Mouse (Mus musculus): ENCODE results near the gene Oscar.
"Not testable (repeated sequence)": the region's sequence is repeated elsewhere in the genome, so short reads cannot be mapped to it uniquely, and the experiment has no call there.

Oscar gene

DNA sequence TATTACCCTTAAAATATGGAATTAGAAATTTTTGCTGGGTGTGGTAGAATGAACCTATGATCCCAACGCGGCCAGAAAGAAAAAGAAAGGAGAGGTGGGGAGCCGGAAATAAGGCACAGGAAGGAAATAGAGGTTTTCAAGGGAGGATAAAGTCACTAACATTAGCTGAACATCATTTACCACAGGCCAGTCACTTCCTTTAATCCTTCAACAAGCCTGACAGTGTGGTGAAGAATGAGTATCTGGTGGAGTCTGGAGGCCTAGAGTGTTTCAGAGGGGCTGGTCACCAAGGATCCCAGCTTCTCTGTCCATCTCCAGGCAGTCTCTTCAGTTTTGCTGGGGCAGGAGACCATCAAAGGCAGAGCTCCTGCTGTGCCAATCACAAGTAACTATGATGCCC is 5.5 kb downstream of the Oscar start:
- no peak for DNase-seq (ENCODE audit: extremely low spot score, low spot score)

DNA sequence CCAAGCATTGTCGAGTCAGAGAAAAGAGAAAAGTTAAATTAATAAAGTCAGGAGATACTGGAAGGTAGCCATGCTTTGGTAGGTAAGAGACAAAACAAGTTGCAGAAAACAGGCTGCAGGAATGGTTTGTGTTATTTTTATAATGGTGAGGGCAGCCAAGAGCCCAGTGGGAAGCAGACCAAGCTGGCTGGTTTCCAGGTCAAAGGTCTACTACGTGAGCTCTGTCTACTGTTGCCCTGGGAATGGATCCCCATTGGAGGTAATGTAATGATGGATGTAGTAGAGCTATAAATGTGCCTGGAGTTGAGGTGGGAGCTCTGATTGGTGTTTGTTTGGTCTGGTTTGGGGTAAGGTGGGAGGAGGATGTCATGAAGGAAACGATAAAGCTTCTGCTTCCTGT is 6.9 kb downstream of the Oscar start:
- DNase-seq (ENCODE audit: extremely low spot score, low spot score), result no peak

DNA sequence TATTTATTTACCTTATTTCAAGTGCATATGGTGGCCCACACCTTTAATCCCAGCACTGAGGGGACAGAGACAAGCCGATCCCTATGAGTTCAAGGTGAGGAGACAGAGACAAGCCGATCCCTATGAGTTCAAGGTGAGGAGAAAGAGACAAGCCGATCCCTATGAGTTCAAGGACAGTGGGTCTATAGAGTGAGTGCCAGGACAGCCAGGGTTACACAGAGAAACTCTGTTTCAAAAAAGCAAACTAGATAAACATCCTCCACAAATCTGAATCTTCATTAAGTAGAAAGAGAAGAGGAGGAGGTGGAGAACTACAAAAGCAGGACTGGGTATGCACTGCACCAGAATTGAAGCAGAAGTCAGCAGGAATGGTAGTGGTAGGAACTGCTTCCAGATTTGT is 7.3 kb downstream of the Oscar start:
- no peak for DNase-seq (ENCODE audit: extremely low spot score, low spot score)

DNA sequence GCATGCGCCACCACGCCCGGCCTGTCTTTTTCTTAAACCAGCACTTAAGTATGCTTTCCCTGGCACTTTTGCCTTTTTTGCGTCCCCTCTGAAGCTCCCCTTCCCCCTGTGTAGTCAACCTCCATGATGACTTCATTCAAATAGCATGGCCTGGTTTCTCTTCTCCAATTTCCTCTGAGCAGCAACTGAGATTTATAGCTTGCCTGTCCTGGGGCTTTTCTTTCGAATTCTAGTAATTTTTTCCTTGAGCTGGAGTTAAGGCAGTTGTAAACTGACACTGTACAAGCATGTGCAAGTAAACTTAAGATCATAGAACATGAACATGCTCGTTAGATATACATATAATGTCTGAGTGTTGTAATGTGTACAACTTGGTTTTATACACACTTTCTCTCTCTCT is 8.6 kb downstream of the Oscar start:
- no peak for DNase-seq (ENCODE audit: extremely low spot score, low spot score)

DNA sequence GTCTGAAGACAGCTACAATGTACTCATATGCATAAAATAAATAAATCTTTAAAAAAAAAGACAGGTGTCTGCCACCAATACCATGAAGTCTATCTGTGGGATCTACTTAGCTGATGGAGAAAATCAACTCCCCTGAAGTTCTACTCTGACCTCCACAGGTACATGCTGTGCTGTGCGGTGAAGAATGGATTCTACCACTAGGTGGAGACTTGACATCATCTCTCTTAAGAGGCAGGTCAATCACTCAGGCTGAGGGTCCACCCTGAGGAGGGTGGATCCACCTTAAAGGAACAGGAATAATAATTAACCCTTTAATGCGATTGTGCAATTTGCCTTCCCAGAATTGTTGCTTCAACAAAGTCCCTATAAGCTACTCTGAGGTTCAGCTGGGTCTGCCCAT is 9.2 kb downstream of the Oscar start:
- no peak for DNase-seq (ENCODE audit: extremely low spot score, low spot score)

DNA sequence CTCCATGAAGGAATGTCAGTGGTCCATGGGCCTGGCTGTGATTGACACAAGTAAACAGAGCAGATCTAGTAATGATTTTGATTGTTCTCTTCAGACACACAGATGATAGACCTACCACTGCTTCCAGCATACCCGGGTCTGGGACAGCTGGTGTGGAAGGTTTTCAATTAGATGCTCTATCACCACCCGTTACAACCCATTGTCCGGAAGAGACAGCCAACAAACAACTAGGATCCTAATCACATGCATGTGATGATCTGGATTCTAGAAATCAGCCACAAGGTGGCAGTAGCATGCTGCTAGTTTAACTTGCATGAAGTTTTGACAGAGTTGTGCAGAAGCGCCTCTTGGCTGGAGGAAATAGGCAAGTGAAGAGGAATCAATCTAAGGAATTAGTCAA is 14.8 kb downstream of the Oscar start:
- peak; percentile 51 for DNase-seq (ENCODE audit: extremely low spot score, low spot score)

DNA sequence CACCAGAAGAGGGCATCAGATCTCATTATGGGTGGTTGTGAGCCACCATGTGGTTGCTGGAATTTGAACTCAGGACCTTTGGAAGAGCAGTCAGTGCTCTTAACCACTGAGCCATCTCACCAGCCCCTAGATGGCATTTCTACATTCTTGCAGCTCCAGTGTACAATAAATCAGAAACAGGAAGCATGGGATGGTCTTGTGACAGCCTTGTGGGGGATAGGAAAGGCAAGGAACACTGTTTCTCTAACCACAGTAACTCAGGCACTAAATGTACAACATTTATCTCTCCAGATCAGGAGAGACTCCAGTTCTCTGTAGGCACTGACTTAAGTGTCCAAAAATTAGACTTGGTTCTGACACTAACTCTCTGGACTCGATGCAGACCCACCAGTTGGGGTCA is 18.2 kb downstream of the Oscar start:
- not testable (repeated sequence) for DNase-seq (ENCODE audit: extremely low spot score, low spot score)

DNA sequence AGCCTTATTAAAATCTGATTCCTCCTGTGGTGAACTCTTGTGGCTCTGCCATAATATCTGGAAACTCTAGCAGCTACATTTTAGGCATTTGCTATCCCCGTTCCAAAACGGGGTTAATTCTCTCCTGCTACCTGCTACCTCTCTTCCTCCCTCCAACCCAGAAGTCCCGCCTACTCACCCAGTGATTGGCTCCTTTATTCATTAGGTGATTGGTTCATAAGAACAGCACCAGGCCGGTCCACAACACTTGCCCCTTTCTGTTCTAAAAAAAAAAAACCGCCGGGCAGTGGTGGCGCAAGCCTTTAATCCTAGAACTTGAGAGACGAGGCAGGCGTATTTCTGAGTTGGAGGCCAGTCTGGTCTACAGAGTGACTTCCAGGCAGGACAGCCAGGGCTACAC is 20.8 kb downstream of the Oscar start:
- no peak for DNase-seq (ENCODE audit: extremely low spot score, low spot score)

DNA sequence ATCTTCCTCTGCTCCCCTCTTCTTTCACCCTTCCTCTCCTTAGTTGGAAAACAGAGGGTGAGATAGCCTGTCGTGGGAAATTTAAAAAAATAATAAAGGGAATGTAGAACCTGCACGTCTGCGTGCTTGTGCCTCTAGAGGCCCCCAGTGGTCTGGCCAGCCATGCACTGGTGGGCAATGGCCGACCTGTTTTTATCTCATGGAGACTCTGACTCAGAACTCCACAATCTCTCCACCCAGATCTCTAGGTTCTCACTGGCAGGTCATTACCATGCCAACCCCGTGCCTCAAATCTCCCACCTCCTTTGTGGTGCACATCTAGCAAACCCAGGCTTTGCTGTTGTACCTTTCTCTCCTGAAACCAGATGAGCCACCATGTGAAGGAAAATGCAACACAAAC is 21.3 kb downstream of the Oscar start:
- no peak for DNase-seq (ENCODE audit: extremely low spot score, low spot score)

DNA sequence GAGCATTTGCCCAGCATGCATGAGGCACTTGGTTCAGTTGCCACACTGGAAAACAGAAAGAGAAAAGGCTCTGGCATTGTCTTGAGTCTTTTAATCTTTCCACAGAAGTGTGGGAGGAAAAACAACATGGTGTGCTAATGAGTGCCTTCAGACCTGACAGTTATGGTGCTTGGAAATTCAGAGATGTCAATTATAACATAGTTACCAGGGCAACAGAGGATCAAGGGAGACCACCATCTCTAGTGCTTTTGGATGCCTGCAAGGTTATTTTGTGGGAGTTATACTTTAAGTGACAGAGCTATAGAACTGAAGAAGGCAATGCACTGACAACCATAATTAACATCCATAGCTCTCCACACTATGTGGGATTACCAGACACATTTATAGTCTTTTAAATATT is 22.1 kb downstream of the Oscar start:
- no peak for DNase-seq (ENCODE audit: extremely low spot score, low spot score)

DNA sequence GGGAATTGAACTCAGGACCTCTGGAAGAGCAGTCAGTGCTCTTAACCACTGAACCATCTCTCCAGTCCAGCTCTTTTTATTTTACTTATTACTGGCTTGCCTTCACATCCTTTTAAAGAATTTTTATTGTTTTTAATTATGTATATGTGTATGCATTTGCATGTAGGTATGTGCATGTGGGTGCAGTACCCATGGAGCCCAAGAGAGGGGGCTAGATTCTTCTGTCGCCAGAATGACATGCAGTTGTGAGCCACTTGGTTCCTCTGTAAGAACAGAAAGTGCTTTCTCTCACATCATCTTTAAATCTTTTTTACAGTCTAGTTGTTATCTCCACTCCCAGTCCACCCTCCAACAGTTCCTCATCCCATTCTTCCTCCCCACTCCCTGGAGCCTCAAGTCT is 24.4 kb downstream of the Oscar start:
- no peak for DNase-seq (ENCODE audit: extremely low spot score, low spot score)

DNA sequence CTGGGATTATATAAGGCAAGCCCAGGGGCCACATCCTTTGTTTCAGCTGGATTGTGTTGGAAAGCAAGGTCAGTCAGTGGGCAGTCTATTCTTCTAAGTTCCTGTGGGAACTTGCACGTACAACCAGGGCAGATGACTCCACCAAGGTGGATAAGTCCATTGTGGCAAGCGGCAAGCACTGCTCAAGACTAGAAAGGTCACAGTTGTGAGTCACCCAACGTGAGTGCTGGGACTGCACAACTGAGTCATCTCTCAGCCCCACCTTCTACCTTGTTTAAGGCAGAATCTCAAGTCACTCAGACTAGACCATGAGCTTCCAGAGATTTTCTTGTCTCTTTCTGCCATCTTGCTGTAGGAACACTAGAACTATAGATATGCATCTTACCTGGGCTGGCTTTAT is 25.4 kb downstream of the Oscar start:
- no peak for DNase-seq (ENCODE audit: extremely low spot score, low spot score)

DNA sequence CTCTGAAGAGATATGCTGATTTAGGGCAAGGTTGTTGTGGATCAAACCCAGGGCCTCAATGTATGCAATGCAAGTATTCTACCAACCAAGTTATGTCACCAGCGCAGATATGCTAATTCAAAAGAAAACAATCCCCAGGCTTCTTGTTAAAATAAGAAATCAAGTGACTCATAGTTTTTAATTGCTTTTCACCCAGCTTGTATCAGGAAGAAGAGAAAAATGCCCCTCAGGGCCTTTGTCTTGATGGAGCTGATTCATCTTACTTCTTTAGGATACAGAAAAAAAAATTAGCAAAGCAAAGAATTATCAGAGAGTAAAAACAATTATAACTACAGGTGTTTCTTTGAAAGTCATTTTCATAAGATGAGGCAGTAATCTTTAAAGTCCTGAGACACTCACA is 28.7 kb downstream of the Oscar start:
- no peak for DNase-seq (ENCODE audit: extremely low spot score, low spot score)

DNA sequence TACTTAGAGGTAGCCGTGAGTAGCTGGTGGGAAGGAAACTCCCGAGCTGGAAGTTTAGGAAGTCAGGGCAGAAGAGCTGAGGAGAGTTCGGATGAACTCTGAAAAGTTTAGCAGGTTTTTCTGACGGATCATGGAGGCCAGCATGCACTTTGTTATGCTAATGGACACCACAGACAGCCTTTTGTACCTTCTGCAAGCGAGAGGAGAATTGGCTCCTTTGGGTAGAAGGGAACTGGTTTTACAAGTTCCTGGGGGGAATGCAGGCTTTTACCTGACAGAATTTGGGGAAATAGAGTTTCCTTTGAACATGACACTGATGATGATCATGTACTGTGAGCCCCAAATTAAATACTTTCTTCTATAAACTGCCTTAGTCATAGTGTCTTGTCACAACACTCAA is 29.7 kb downstream of the Oscar start:
- no peak for DNase-seq (ENCODE audit: extremely low spot score, low spot score)

DNA sequence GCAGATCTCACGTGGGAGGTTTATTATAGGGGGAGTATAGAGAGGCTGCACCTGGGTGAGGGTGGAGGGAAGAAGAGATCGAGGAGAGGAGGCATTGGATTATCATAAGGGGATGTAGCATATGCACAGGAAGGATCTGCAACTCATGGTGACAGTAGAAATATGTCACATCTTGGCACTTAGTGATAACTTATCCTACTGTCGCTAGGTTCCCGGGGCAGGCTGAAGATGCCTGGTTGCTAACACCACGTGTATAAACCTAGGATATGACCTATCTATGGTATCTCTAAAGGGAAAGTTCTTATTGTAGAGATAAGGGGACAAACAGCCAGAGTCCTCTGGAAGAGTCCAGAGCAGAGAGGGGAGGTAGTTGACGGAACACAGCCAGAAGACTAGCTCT is 30.2 kb downstream of the Oscar start:
- DNase-seq (ENCODE audit: extremely low spot score, low spot score), result no peak

DNA sequence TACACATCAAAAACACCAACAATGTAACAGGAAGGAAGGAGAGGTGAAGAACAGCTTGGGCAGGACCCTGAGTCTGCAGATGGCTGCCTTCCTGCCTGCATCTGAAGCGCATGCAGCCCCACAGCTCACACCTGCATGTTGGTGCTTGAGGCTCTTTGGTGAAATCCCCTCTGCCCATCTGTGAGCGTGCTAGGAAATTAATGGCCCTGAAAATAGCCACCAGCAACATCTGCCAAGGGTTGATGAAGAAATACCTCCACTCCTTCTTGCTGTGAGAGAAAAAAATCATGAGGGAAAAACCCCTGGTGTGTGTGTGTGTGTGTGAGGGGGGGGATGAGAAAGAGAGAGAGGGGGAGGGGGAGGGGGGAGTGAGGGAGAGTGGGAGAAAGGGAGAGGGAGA is 35.9 kb downstream of the Oscar start:
- no peak for DNase-seq (ENCODE audit: extremely low spot score, low spot score)

DNA sequence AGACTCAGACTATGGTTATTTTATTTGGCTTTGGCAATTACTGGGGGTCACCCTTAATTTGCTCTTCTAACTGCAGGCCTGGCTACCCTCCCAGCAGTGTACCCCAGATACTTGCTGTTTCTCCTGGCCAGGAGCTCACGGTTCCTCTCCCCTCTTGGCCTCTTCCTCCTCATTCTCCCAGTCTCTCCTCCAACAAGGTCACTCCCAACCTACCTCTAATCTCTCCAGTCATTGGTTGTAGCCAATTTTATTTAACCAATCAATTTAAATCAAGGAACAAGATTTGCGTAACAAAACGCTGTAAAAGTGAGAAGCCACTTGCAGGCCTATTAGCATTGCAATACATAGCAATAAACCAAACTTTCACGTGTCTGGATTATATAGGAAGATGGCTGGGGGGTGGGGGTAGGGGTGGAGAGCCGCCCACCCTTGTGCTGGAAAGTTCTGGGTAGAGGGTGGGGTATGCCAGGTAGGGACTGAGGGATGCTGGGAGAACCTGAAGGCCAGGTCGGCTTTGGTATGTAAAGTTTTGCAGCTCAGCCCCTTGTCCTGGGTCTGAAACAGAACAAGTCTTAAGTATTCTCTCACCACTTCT is 36.9 kb downstream of the Oscar start:
- DNase-seq (ENCODE audit: extremely low spot score, low spot score), result no peak

DNA sequence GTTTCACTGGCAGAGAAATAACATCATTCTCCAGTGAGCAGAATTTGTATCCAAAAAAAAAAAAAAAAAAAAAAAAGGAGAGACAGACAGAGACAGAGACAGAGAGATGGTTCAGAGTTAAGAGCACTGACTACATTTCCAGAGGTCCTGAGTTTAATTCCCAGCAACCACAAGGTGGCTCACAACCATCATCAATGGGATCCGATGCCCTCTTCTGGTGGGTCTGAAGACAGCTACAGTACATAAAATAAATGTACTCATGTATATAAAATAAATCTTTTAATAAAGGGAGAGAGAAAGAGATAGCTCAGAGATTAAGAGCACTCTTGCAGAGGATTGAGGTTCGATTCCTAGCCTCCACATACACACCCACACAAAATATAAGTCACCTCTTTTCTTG is 37.8 kb downstream of the Oscar start:
- no peak for DNase-seq (ENCODE audit: extremely low spot score, low spot score)

DNA sequence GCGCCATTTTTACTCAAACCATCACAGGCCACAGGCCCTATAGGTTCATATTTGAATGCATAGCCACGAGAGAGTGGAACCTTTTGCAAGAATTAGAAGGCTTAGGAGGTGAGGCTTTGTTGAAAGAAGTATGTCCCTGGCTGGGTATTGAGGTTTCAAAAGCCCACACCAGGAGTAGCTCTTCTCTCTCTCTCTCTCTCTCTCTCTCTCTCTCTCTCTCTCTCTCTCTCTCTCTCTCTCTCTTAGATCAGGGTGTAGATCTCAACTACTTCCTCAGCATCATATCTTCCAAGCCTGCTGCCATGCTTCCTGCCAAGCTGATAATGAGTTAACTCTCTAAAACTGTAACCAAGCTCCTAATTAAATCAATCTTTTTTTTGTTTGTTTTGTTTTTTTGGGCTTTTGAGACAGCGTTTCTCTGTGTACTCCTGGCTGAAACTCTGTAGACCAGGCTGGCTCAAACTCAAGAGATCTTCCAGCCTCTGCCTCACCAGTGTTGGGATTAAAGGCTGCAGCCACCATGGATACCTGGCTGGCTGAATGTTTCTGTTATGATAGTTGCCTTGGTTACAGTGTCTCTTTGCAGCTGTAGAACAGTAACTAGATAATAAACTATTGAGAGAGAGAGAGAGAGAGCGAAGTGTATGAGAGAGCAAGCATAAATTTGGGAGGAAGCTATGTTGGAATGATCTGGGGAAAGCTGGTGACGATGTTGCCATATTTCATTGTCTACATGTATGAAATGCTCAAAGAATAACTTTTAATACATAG is 39.4 kb downstream of the Oscar start:
- DNase-seq (ENCODE audit: extremely low spot score, low spot score), result no peak

DNA sequence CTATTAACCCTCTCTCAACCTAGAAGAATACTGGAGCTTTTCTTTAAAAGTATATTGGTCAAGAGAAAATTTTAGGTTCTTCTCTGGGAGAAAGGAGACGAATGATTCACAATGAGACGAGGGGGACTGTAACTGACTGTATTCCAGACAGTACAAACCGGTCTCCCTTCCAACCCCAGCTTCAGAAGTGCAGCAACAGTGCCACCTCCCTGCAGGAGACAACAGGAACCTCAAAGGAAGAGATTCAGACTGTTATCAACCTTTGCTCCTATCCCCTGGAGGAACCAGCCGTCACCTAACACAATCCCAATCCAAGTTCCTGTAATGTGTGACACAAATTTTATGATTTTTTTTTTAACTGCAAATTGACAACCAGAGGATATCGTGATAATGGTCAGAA is 41.7 kb downstream of the Oscar start:
- DNase-seq (ENCODE audit: extremely low spot score, low spot score), result no peak

DNA sequence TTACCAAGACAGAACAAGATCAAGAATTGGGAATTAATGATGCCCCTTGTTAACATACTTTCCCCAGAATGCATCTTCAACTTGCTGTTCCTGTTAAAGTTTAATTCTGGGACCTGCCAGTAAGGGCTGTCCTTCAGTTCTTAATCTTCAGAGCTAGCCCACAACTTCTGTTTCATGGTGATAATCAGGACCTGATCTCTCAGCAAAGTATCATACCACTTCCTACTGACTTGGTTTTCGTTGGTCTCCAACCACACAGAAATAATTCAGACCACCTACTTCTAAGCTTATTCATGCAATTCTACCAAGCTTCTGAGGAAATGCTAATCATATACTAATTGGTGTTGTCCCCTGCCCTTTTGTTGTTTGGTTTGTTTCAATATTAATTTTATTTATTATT is 44.1 kb downstream of the Oscar start:
- no peak for DNase-seq (ENCODE audit: extremely low spot score, low spot score)

DNA sequence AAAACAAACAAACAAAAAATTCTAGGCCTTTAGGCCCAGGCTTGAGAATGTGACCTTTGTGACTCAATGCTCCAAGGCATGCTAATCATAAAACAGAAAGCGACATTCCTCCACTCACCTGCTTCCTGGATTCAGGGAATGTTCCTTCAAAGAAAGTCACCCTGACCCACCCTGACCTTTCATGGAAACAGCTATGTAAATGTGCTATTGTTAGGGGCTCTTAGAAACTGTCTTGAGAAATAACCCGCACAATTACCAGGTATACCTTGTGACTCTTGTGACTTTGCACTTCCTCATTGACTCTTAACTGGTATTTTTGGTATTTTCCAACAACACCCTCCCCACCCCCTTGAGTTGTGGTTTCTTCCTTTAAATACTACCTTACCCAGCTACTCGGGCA is 45.4 kb downstream of the Oscar start:
- not testable (repeated sequence) for DNase-seq (ENCODE audit: extremely low spot score, low spot score)

DNA sequence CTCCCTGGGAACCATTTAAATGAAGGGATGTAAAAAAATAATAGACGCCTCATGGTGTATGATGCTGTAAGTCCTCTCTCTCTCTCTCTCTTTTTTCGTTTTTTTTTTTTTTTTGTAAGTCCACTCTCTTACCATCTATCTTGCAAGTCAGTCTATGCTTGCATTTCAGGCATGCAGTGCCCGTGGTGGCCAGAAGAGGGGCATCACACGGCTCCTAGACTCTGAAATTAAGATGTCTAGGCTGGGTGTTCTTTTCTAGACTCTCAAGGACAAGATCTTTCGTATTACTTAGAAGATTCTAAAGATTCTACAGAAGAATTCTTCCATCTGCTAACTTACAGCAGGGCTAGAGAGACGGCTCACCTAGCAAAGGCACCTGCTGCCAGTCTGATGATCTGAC is 46.2 kb downstream of the Oscar start:
- DNase-seq (ENCODE audit: extremely low spot score, low spot score), result no peak

DNA sequence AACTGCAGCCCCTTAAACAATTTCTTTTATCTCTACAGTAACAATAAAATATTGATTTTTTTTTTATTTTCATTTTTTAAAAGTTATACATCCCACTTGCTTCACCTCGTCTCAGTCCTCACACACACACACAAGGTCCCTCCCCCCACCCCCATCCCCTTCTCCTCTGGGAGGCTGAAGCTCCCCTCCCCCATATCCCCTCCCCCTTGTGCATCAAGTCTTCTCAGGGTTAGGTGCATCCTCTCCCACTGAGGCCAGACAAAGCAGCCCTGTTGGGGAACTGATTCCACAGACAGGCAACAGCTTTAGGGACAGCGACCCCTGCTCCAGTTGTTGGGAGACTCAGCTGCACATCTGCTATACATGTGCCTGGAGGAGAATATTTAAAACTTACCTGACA is 48.6 kb downstream of the Oscar start:
- no peak for DNase-seq (ENCODE audit: extremely low spot score, low spot score)

Data from neural tube, embryonic 10.5 days (tissue).